Mouse (Mus musculus) lung, postnatal 0 days (tissue): ENCODE results near the gene Olfr27.

Source experiments
- CTCF ChIP-seq: IDR thresholded peaks from 2 replicates; pipeline ENCODE4 v1.5.1; 2016; ENCODE audit warnings: antibody characterized with exemption, mild to moderate bottlenecking
- EP300 ChIP-seq: IDR thresholded peaks from 2 replicates; pipeline ENCODE4 v1.6.1; 2016; ENCODE audit warnings: antibody characterized with exemption, mild to moderate bottlenecking, control low read depth

GRCm38 (mm10) chr9:39078787-39079186 lies 49.1 kb upstream of the Olfr27 start, which contains the start of gene Olfr938:
- TF ChIP-seq CTCF (no peak), EP300 (no peak)
